8 mouse cellular contexts compared by ENCODE assay signal in genomic region chr10:127049395-127050118, GRCm38 (mm10). TPM values are rescaled to one million over a fixed set of nuclear protein-coding genes. Genes with fewer than 3 reads are reported as not detected.
DNase-seq lines count a peak whose midpoint lies in the region; ATAC-seq and TF ChIP-seq lines count a peak whose summit lies in the region.

No protein-coding gene starts in this region.

- ATAC-seq in embryonic facial prominence, embryonic 15.5 days (ENCODE audit: insufficient number of reproducible peaks, low FRiP score, low TSS enrichment, low read depth) = no peak
- ATAC-seq in neural tube, embryonic 12.5 days (ENCODE audit: low FRiP score, low read depth) = peak; percentile 11; the same call in 1 of the 2 replicates

- H3K27me3 ChIP-seq in embryonic facial prominence, embryonic 15.5 days = peaks cover 55% of the 10 kb centered on the region
- H3K27me3 ChIP-seq in neural tube, embryonic 12.5 days (replicated peaks) = peaks cover 59% of the 10 kb centered on the region

- WGBS in lung, adult 2 months = 3% methylated on average over 29 of the region's 29 CpGs
- 3% methylated on average over 29 of the region's 29 CpGs for WGBS in embryonic facial prominence, embryonic 15.5 days
- 4% methylated on average over 29 of the region's 29 CpGs for WGBS in neural tube, embryonic 12.5 days

- peak; percentile 17 for DNase-seq in lung, adult 2 months
- DNase-seq in lung, postnatal 14 days = no peak
- DNase-seq in kidney, postnatal 10 days = peak; percentile 52
- DNase-seq in yolk sac, embryonic 10.5 days (ENCODE audit: low spot score) = no peak
- DNase-seq in gastrocnemius, postnatal 36 days = no peak
- DNase-seq in gastrocnemius, adult 18-20 months (ENCODE audit: low spot score) = no peak

- peaks cover 3% of the 10 kb centered on the region; the same call in 1 of the 2 replicates for H3K4me1 ChIP-seq in lung, adult 2 months (ENCODE audit: control insufficient read depth, insufficient read depth, low read length)
- H3K4me1 ChIP-seq in embryonic facial prominence, embryonic 15.5 days = peaks cover 20% of the 10 kb centered on the region
- H3K4me1 ChIP-seq in neural tube, embryonic 12.5 days = no peaks in the 10 kb centered on the region

- intact Hi-C loops in gastrocnemius, postnatal 36 days (cut with DNase I) = no loop called here

- no peak for TF ChIP-seq POLR2A in lung, adult 2 months (IDR thresholded peaks at IDR 0.05; ENCODE audit: borderline replicate concordance, extremely low read depth, low read depth, low read length)

- H3K27ac ChIP-seq in embryonic facial prominence, embryonic 15.5 days (replicated peaks) = no peak overlapping the region
- H3K27ac ChIP-seq in neural tube, embryonic 12.5 days = no peak overlapping the region

- H3K9ac ChIP-seq in embryonic facial prominence, embryonic 15.5 days = no peak overlapping the region
- H3K9ac ChIP-seq in neural tube, embryonic 12.5 days = no peak overlapping the region

- H3K36me3 ChIP-seq in embryonic facial prominence, embryonic 15.5 days = peaks cover 6% of the 10 kb centered on the region
- H3K36me3 ChIP-seq in neural tube, embryonic 12.5 days = peaks cover 19% of the 10 kb centered on the region

- no peaks in the 10 kb centered on the region for H3K9me3 ChIP-seq in embryonic facial prominence, embryonic 15.5 days (replicated peaks)
- no peaks in the 10 kb centered on the region for H3K9me3 ChIP-seq in neural tube, embryonic 12.5 days

- H3K4me3 ChIP-seq in lung, adult 2 months (replicated peaks; ENCODE audit: extremely low read depth, low read depth, low read length) = no peak overlapping the region
- H3K4me3 ChIP-seq in embryonic facial prominence, embryonic 15.5 days (replicated peaks) = peak overlapping the region; percentile 19
- H3K4me3 ChIP-seq in neural tube, embryonic 12.5 days = no peak overlapping the region

- TF ChIP-seq CTCF in lung, adult 2 months (IDR thresholded peaks at IDR 0.05; ENCODE audit: insufficient read depth, low read length) = 0 out of 2 replicates have a peak, but pooled peaks have one; percentile 7

- H3K4me2 ChIP-seq in embryonic facial prominence, embryonic 15.5 days (replicated peaks) = peak overlapping the region; percentile 36
- no peak overlapping the region; the same call in 1 of the 2 replicates for H3K4me2 ChIP-seq in neural tube, embryonic 12.5 days (replicated peaks)

RNA-seq across cellular contexts. Expression of gene Cyp27b1, which starts 1.5 kb away (rescaled TPM):
- polyA plus RNA-seq in lung, adult 2 months (2012; rRNA removed) = 0.14 and 0.26 TPM in 2 replicates
- 0.13 and 0.41 TPM in 2 replicates for polyA plus RNA-seq in embryonic facial prominence, embryonic 15.5 days (2015; fragmentation: Nextera tagmentation; extraction: Ambion mirVana)
- polyA plus RNA-seq in neural tube, embryonic 12.5 days (2016; fragmentation: Nextera tagmentation; extraction: Ambion mirVana) = 0.13 and 0.25 TPM in 2 replicates
- under 1 TPM; 0.10 to 0.15 TPM for total RNA-seq in gastrocnemius, postnatal 36 days (2021)
- total RNA-seq in gastrocnemius, adult 18-20 months (2021) = under 1 TPM in 1 of 2 experiments, not detected in 1; 0.19 TPM

RNA-seq across cellular contexts. Expression of gene Eef1akmt3, which starts 8.2 kb away (rescaled TPM):
- 0.17 and 0.38 TPM in 2 replicates for polyA plus RNA-seq in lung, adult 2 months (2012; rRNA removed)
- 1.3 TPM in 2 replicates for polyA plus RNA-seq in embryonic facial prominence, embryonic 15.5 days (2015; fragmentation: Nextera tagmentation; extraction: Ambion mirVana)
- polyA plus RNA-seq in neural tube, embryonic 12.5 days (2016; fragmentation: Nextera tagmentation; extraction: Ambion mirVana) = 0.15 and 0.17 TPM in 2 replicates
- total RNA-seq in gastrocnemius, postnatal 36 days (2021) = under 1 TPM in 1 of 2 experiments, not detected in 1; 0.10 TPM
- under 1 TPM in 1 of 2 experiments, not detected in 1; 0.09 TPM for total RNA-seq in gastrocnemius, adult 18-20 months (2021)

RNA-seq across cellular contexts. Expression of gene Mettl1, which starts 8.3 kb away (rescaled TPM):
- polyA plus RNA-seq in lung, adult 2 months (2012; rRNA removed) = 8.9 and 14.5 TPM in 2 replicates
- 55.2 and 61.7 TPM in 2 replicates for polyA plus RNA-seq in embryonic facial prominence, embryonic 15.5 days (2015; fragmentation: Nextera tagmentation; extraction: Ambion mirVana)
- polyA plus RNA-seq in neural tube, embryonic 12.5 days (2016; fragmentation: Nextera tagmentation; extraction: Ambion mirVana) = 31.5 and 32.5 TPM in 2 replicates
- 10 to 100 TPM in 1 of 2 experiments, 1 to 10 TPM in 1; 8.2 to 10.0 TPM for total RNA-seq in gastrocnemius, postnatal 36 days (2021)
- total RNA-seq in gastrocnemius, adult 18-20 months (2021) = 1 to 10 TPM; 8.6 to 9.1 TPM

RNA-seq across cellular contexts. Expression of gene March9, which starts 10.4 kb away (rescaled TPM):
- polyA plus RNA-seq in lung, adult 2 months (2012; rRNA removed) = 5.4 and 6.1 TPM in 2 replicates
- 1.8 and 2.4 TPM in 2 replicates for polyA plus RNA-seq in embryonic facial prominence, embryonic 15.5 days (2015; fragmentation: Nextera tagmentation; extraction: Ambion mirVana)
- 6.1 TPM in 2 replicates for polyA plus RNA-seq in neural tube, embryonic 12.5 days (2016; fragmentation: Nextera tagmentation; extraction: Ambion mirVana)
- under 1 TPM; 0.64 to 0.66 TPM for total RNA-seq in gastrocnemius, postnatal 36 days (2021)
- total RNA-seq in gastrocnemius, adult 18-20 months (2021) = 1 to 10 TPM in 1 of 2 experiments, under 1 TPM in 1; 0.39 to 1.0 TPM

RNA-seq across cellular contexts. Expression of gene Cdk4, which starts 13.8 kb away (rescaled TPM):
- polyA plus RNA-seq in lung, adult 2 months (2012; rRNA removed) = 151 and 182 TPM in 2 replicates
- 1,372 and 1,398 TPM in 2 replicates for polyA plus RNA-seq in embryonic facial prominence, embryonic 15.5 days (2015; fragmentation: Nextera tagmentation; extraction: Ambion mirVana)
- polyA plus RNA-seq in neural tube, embryonic 12.5 days (2016; fragmentation: Nextera tagmentation; extraction: Ambion mirVana) = 1,857 and 1,896 TPM in 2 replicates
- total RNA-seq in gastrocnemius, postnatal 36 days (2021) = 10 to 100 TPM; 29.7 to 38.9 TPM
- 10 to 100 TPM; 42.2 to 45.6 TPM for total RNA-seq in gastrocnemius, adult 18-20 months (2021)

Comparison
In these comparisons a context has a peak if more than half of its experiments do, and no peak if none do; other contexts are left out.
1. DNase-seq: peak in lung, adult 2 months (single experiment) and kidney, postnatal 10 days (single experiment); none in lung, postnatal 14 days (single experiment), yolk sac, embryonic 10.5 days (single experiment), gastrocnemius, postnatal 36 days (0 of 2) and gastrocnemius, adult 18-20 months (single experiment).